Mouse (Mus musculus): Measurements from ENCODE around the gene Fastkd5. TPM values are rescaled to one million over a fixed set of nuclear protein-coding genes. Genes with fewer than 3 reads are reported as not detected.

Gene Fastkd5
- polyA plus RNA-seq, 1 experiment from 2014 or later: 10.2 TPM

GRCm38 (mm10) chr2:130589157-130589556 lies 40.7 kb downstream of the Fastkd5 start:
- H3K9me3 ChIP-seq (replicated peaks; ENCODE audit: control insufficient read depth, low read length, poor library complexity, severe bottlenecking): no peaks in the 10 kb centered on the region
- no peak for ATAC-seq
- H3K27ac ChIP-seq (ENCODE audit: low read length): no peak overlapping the region
- no peak overlapping the region for H3K4me2 ChIP-seq (ENCODE audit: low read length)
- peaks cover 11% of the 10 kb centered on the region for H3K36me3 ChIP-seq (ENCODE audit: control insufficient read depth, insufficient read depth, low read length)
- no peak overlapping the region for H3K4me3 ChIP-seq (ENCODE audit: low read depth, low read length)
- no peaks in the 10 kb centered on the region for H3K4me1 ChIP-seq (ENCODE audit: control insufficient read depth, insufficient read depth, low read length)
- WGBS: 63% methylated on average over 4 of the region's 4 CpGs
- no peaks in the 10 kb centered on the region for H3K27me3 ChIP-seq (ENCODE audit: control insufficient read depth, insufficient read depth, low read depth, low read length)
- no peak overlapping the region for H3K9ac ChIP-seq (ENCODE audit: low read depth, low read length)

- Histone ChIP-seq H3K36me3 (ENCODE audit: control insufficient read depth, insufficient read depth, low read length) (peaks cover 11% of the 10 kb centered on the region), H3K4me1 (ENCODE audit: control insufficient read depth, insufficient read depth, low read length) (no peaks in the 10 kb centered on the region), H3K4me2 (ENCODE audit: low read length) (no peak overlapping the region), H3K27me3 (ENCODE audit: control insufficient read depth, insufficient read depth, low read depth, low read length) (no peaks in the 10 kb centered on the region), H3K9ac (ENCODE audit: low read depth, low read length) (no peak overlapping the region), H3K4me3 (ENCODE audit: low read depth, low read length) (no peak overlapping the region), H3K27ac (ENCODE audit: low read length) (no peak overlapping the region), H3K9me3 (replicated peaks; ENCODE audit: control insufficient read depth, low read length, poor library complexity, severe bottlenecking) (no peaks in the 10 kb centered on the region)
- WGBS: 93% methylated on average over 2 of the region's 2 CpGs
- no peak for ATAC-seq
Measured at GRCm38 (mm10) chr2:130588373-130588772, 41.5 kb downstream of the Fastkd5 start.

GRCm38 (mm10) chr2:130586016-130586415 lies 43.8 kb downstream of the Fastkd5 start:
- Histone ChIP-seq H3K9me3 (replicated peaks; ENCODE audit: control insufficient read depth, low read length, poor library complexity, severe bottlenecking) (no peaks in the 10 kb centered on the region), H3K27me3 (ENCODE audit: control insufficient read depth, insufficient read depth, low read depth, low read length) (peaks cover 17% of the 10 kb centered on the region)
- 90% methylated on average over 6 of the region's 6 CpGs for WGBS

GRCm38 (mm10) chr2:130583902-130584560 lies 45.8 kb downstream of the Fastkd5 start:
- H3K4me2 ChIP-seq (ENCODE audit: low read length): no peak overlapping the region
- H3K4me1 ChIP-seq (ENCODE audit: control insufficient read depth, insufficient read depth, low read length): peaks cover 8% of the 10 kb centered on the region
- H3K9me3 ChIP-seq (replicated peaks; ENCODE audit: control insufficient read depth, low read length, poor library complexity, severe bottlenecking): no peaks in the 10 kb centered on the region
- H3K27me3 ChIP-seq (ENCODE audit: control insufficient read depth, insufficient read depth, low read depth, low read length): peaks cover 37% of the 10 kb centered on the region
- no peak for ATAC-seq
- no peak overlapping the region for H3K27ac ChIP-seq (ENCODE audit: low read length)
- H3K9ac ChIP-seq (ENCODE audit: low read depth, low read length): no peak overlapping the region
- no peaks in the 10 kb centered on the region for H3K36me3 ChIP-seq (ENCODE audit: control insufficient read depth, insufficient read depth, low read length)
- no peak overlapping the region for H3K4me3 ChIP-seq (ENCODE audit: low read depth, low read length)
- 78% methylated on average over 10 of the region's 10 CpGs for WGBS

More at GRCm38 (mm10) chr2:130586016-130586415, 43.8 kb downstream of the Fastkd5 start:
- ATAC-seq: no peak
- Histone ChIP-seq H3K36me3 (ENCODE audit: control insufficient read depth, insufficient read depth, low read length) (peaks cover 6% of the 10 kb centered on the region), H3K9ac (ENCODE audit: low read depth, low read length) (no peak overlapping the region), H3K4me2 (ENCODE audit: low read length) (no peak overlapping the region), H3K4me3 (ENCODE audit: low read depth, low read length) (no peak overlapping the region), H3K4me1 (ENCODE audit: control insufficient read depth, insufficient read depth, low read length) (no peaks in the 10 kb centered on the region; the same call in 1 of the 2 replicates), H3K27ac (ENCODE audit: low read length) (no peak overlapping the region)

- H3K36me3 ChIP-seq (ENCODE audit: control insufficient read depth, insufficient read depth, low read length): no peaks in the 10 kb centered on the region
- H3K4me3 ChIP-seq (ENCODE audit: low read depth, low read length): no peak within 1 kb of the TSS
- no peak within 1 kb of the TSS for H3K9ac ChIP-seq (ENCODE audit: low read depth, low read length)
- no peaks in the 10 kb centered on the region for H3K9me3 ChIP-seq (replicated peaks; ENCODE audit: control insufficient read depth, low read length, poor library complexity, severe bottlenecking)
- ATAC-seq: no peak
- no peak within 1 kb of the TSS for H3K4me2 ChIP-seq (ENCODE audit: low read length)
- H3K27ac ChIP-seq (ENCODE audit: low read length): no peak within 1 kb of the TSS
- H3K27me3 ChIP-seq (ENCODE audit: control insufficient read depth, insufficient read depth, low read depth, low read length): peaks cover 51% of the 10 kb centered on the region
- 30% methylated on average over 10 of the region's 10 CpGs for WGBS
- H3K4me1 ChIP-seq (ENCODE audit: control insufficient read depth, insufficient read depth, low read length): peaks cover 11% of the 10 kb centered on the region
Measured at GRCm38 (mm10) chr2:130582552-130582951, 47.3 kb downstream of the Fastkd5 start, which contains the start of gene Avp. Gene Avp (minus strand): TSS chr2:130582554.

- no peak overlapping the region for H3K27ac ChIP-seq (ENCODE audit: low read length)
- H3K4me3 ChIP-seq (ENCODE audit: low read depth, low read length): peak overlapping the region; percentile 29
- peaks cover 58% of the 10 kb centered on the region for H3K27me3 ChIP-seq (ENCODE audit: control insufficient read depth, insufficient read depth, low read depth, low read length)
- H3K9me3 ChIP-seq (replicated peaks; ENCODE audit: control insufficient read depth, low read length, poor library complexity, severe bottlenecking): no peaks in the 10 kb centered on the region
- H3K4me2 ChIP-seq (ENCODE audit: low read length): peak overlapping the region; percentile 57
- WGBS: 4% methylated on average over 16 of the region's 16 CpGs
- H3K36me3 ChIP-seq (ENCODE audit: control insufficient read depth, insufficient read depth, low read length): no peaks in the 10 kb centered on the region
- no peak overlapping the region for H3K9ac ChIP-seq (ENCODE audit: low read depth, low read length)
- no peak for ATAC-seq
- peaks cover 16% of the 10 kb centered on the region for H3K4me1 ChIP-seq (ENCODE audit: control insufficient read depth, insufficient read depth, low read length)
Measured at GRCm38 (mm10) chr2:130581201-130581600, 48.6 kb downstream of the Fastkd5 start.

GRCm38 (mm10) chr2:130579791-130580190 lies 50.0 kb downstream of the Fastkd5 start:
- no peak overlapping the region for H3K4me3 ChIP-seq (ENCODE audit: low read depth, low read length)
- H3K9me3 ChIP-seq (replicated peaks; ENCODE audit: control insufficient read depth, low read length, poor library complexity, severe bottlenecking): no peaks in the 10 kb centered on the region
- 3% methylated on average over 8 of the region's 8 CpGs for WGBS
- peaks cover 16% of the 10 kb centered on the region for H3K4me1 ChIP-seq (ENCODE audit: control insufficient read depth, insufficient read depth, low read length)
- no peak overlapping the region for H3K27ac ChIP-seq (ENCODE audit: low read length)
- H3K27me3 ChIP-seq (ENCODE audit: control insufficient read depth, insufficient read depth, low read depth, low read length): peaks cover 71% of the 10 kb centered on the region
- H3K36me3 ChIP-seq (ENCODE audit: control insufficient read depth, insufficient read depth, low read length): no peaks in the 10 kb centered on the region
- no peak overlapping the region for H3K4me2 ChIP-seq (ENCODE audit: low read length)
- no peak overlapping the region for H3K9ac ChIP-seq (ENCODE audit: low read depth, low read length)
- no peak for ATAC-seq

GRCm38 (mm10) chr2:130578148-130578547 lies 51.7 kb downstream of the Fastkd5 start:
- Histone ChIP-seq H3K27me3 (ENCODE audit: control insufficient read depth, insufficient read depth, low read depth, low read length) (peaks cover 71% of the 10 kb centered on the region), H3K4me1 (ENCODE audit: control insufficient read depth, insufficient read depth, low read length) (peaks cover 16% of the 10 kb centered on the region), H3K4me2 (ENCODE audit: low read length) (no peak overlapping the region), H3K9me3 (replicated peaks; ENCODE audit: control insufficient read depth, low read length, poor library complexity, severe bottlenecking) (no peaks in the 10 kb centered on the region), H3K36me3 (ENCODE audit: control insufficient read depth, insufficient read depth, low read length) (no peaks in the 10 kb centered on the region), H3K4me3 (ENCODE audit: low read depth, low read length) (no peak overlapping the region), H3K9ac (ENCODE audit: low read depth, low read length) (no peak overlapping the region), H3K27ac (ENCODE audit: low read length) (no peak overlapping the region)
- ATAC-seq: no peak
- WGBS: 7% methylated on average over 10 of the region's 11 CpGs

- no peak for ATAC-seq
Measured at GRCm38 (mm10) chr2:130577632-130578031, 52.2 kb downstream of the Fastkd5 start.

More at GRCm38 (mm10) chr2:130577632-130578031, 52.2 kb downstream of the Fastkd5 start:
- no peak overlapping the region for H3K9ac ChIP-seq (ENCODE audit: low read depth, low read length)
- peak overlapping the region; percentile 12; the same call in 1 of the 2 replicates for H3K4me2 ChIP-seq (ENCODE audit: low read length)
- peaks cover 16% of the 10 kb centered on the region for H3K4me1 ChIP-seq (ENCODE audit: control insufficient read depth, insufficient read depth, low read length)
- H3K36me3 ChIP-seq (ENCODE audit: control insufficient read depth, insufficient read depth, low read length): no peaks in the 10 kb centered on the region
- peaks cover 68% of the 10 kb centered on the region for H3K27me3 ChIP-seq (ENCODE audit: control insufficient read depth, insufficient read depth, low read depth, low read length)
- H3K27ac ChIP-seq (ENCODE audit: low read length): no peak overlapping the region
- no peak overlapping the region for H3K4me3 ChIP-seq (ENCODE audit: low read depth, low read length)
- no peaks in the 10 kb centered on the region for H3K9me3 ChIP-seq (replicated peaks; ENCODE audit: control insufficient read depth, low read length, poor library complexity, severe bottlenecking)
- 3% methylated on average over 12 of the region's 12 CpGs for WGBS
